Mouse (Mus musculus) limb, embryonic 12.5 days (tissue): ENCODE measurements at regions not wholly inside any gene's neighbourhood (a gene's known extent, or its start where the extent isn't known, plus 50 kb on each side); places are given as distances from the start of the nearest gene placed in this dataset.

ENCODE experiments used
- ATAC-seq: fragments of 200-750 bp; cut with Nextera tagmentation; 2 replicates; pipeline ENCODE4 v1.8.0; 2017; ENCODE audit warnings: low read depth, moderate TSS enrichment; ENCODE audit not compliant: insufficient number of reproducible peaks, insufficient read depth, low FRiP score, low TSS enrichment
- H3K27ac ChIP-seq: fragments of 300-500 bp; sonication (generic); 2 replicates; pipeline ENCODE4 v1.5.1; 2016; ENCODE audit warnings: mild to moderate bottlenecking, moderate library complexity
- H3K27me3 ChIP-seq: fragments of 300-500 bp; sonication (generic); 2 replicates; pipeline ENCODE4 v1.6.1; 2016; ENCODE audit warnings: mild to moderate bottlenecking, moderate library complexity
- H3K36me3 ChIP-seq: fragments of 300-500 bp; sonication (generic); 2 replicates; pipeline ENCODE4 v1.6.1; 2016; ENCODE audit warnings: mild to moderate bottlenecking, moderate library complexity
- H3K4me1 ChIP-seq: fragments of 300-500 bp; sonication (generic); replicated peaks from 2 replicates; pipeline ENCODE4 v1.6.1; 2016
- H3K4me2 ChIP-seq: fragments of 300-500 bp; sonication (generic); 2 replicates; pipeline ENCODE4 v1.6.1; 2016; ENCODE audit warnings: mild to moderate bottlenecking, moderate library complexity
- H3K4me3 ChIP-seq: fragments of 300-500 bp; sonication (generic); replicated peaks from 2 replicates; pipeline ENCODE4 v1.5.1; 2016; ENCODE audit warnings: mild to moderate bottlenecking
- H3K9ac ChIP-seq: fragments of 300-500 bp; sonication (generic); replicated peaks from 2 replicates; pipeline ENCODE4 v1.6.1; 2016; ENCODE audit warnings: mild to moderate bottlenecking, moderate library complexity
- H3K9me3 ChIP-seq: fragments of 300-500 bp; sonication (generic); 2 replicates; pipeline ENCODE4 v1.6.1; 2016; ENCODE audit warnings: mild to moderate bottlenecking, moderate library complexity
- WGBS: fragments of 180-500 bp; shearing (Covaris S2); methylation state at CpG from one replicate; pipeline ENCODE4 v1.1.7; 2016; 5-methylcytosine and 5-hydroxymethylcytosine counted together

DNA sequence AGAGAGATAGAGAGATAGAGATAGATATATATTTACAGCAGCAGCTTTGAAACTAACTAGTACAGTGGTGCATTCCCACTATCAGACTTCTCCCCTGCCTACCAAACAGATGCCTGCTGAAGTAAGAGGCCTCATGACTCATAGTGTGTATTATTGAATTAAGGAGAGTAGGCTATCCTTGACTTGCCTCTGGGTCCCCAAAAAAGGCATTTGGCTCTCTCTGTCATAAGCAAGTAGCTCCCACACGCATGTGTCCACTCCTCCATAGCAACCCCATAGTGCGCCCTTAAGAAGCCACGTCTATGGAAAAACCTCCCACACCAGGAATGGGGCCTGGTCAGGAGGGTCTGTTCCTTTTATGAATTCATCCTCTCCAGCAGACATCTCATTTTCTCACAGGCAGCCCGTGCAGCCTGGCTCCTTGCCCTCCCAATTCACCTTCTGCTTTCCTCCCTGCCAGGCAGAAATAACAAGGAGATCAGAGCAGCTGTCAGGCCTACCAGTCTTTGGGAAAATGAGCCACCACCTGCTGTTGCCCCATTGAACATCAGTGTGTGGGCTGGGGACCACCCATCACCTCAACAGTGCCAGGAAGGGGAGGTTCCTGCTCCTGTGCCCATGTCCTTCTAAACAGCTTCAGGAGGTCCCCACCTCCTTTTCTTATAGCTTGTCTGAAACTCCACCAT, 208.5 kb upstream of the Mocs1 start:
- H3K27ac ChIP-seq: no peak overlapping the region
- H3K9ac ChIP-seq: no peak overlapping the region
- no peaks in the 10 kb centered on the region for H3K4me1 ChIP-seq
- no peaks in the 10 kb centered on the region for H3K36me3 ChIP-seq
- H3K9me3 ChIP-seq: no peaks in the 10 kb centered on the region
- no peak overlapping the region for H3K4me3 ChIP-seq
- H3K4me2 ChIP-seq: no peak overlapping the region
- no peak for ATAC-seq
- no peaks in the 10 kb centered on the region for H3K27me3 ChIP-seq
- WGBS: 79% methylated on average over 4 of the region's 4 CpGs

DNA sequence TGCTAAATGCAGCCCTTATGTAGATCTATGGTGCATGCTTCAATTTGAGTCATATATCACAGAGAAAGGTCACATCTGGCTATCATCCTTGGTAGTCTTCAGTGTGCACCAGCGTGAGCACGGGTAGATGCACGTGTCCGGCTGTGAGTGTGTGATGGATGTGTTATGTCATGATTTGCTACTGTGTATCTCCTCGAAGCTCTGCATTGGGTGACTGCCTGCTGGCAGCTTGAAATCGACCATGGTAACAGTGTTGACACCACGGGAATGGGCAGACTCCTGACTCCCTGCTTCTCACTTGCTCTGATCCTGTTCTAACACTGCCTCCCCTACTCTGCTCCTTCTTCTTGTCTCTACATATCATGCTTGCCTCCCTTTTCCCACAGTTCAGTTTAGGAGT, 204.9 kb upstream of the Mocs1 start:
- Histone ChIP-seq H3K4me3 (no peak overlapping the region), H3K9me3 (no peaks in the 10 kb centered on the region), H3K36me3 (no peaks in the 10 kb centered on the region), H3K4me2 (no peak overlapping the region), H3K27me3 (no peaks in the 10 kb centered on the region), H3K27ac (no peak overlapping the region), H3K9ac (no peak overlapping the region), H3K4me1 (no peaks in the 10 kb centered on the region)
- ATAC-seq: no peak
- WGBS: 85% methylated on average over 7 of the region's 7 CpGs

- no peak for ATAC-seq
- no peaks in the 10 kb centered on the region for H3K9me3 ChIP-seq
Measured at GRCm38 (mm10) chr17:49223651-49224050, 204.5 kb upstream of the Mocs1 start.

DNA sequence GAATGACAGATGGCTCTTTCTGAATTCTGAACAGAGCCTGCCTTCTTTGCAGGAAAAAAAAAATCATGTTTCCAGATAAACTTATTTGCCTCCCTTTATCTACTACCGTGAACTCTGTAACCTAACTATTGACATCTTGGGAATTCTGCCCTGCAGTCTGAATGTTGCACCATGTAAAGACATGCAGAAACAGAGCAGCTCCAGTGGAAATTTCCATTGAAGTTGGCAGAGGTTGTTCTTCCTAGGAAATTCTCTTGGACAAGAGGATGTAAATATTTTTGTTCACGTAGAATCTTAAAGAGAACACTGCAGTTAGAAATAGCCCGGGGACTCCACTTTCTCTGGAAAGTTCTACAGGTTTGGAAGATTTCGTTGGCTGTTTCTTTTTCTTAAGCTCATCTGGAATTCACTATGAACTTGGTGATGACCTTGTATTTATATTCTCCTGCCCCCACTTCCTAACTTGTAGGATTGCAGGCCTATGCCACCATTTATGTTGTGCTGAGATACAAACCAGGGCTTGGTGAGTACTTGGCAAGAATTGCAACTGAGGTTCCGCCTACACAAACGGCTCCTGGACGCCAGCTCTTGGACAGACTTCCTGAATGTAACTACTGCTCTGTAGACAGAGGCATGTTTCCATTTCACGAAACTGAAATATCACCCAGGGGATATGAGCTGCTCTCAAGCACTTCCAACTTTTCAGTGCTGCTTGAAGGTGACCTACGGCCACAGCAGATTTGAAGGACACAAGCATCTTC, 202.7 kb upstream of the Mocs1 start:
- Histone ChIP-seq H3K4me3 (no peak overlapping the region), H3K27ac (no peak overlapping the region), H3K27me3 (no peaks in the 10 kb centered on the region), H3K36me3 (no peaks in the 10 kb centered on the region), H3K9ac (no peak overlapping the region), H3K9me3 (no peaks in the 10 kb centered on the region), H3K4me1 (no peaks in the 10 kb centered on the region), H3K4me2 (no peak overlapping the region)
- no peak for ATAC-seq
- WGBS: 85% methylated on average over 9 of the region's 9 CpGs

More at GRCm38 (mm10) chr17:49223651-49224050, 204.5 kb upstream of the Mocs1 start:
- H3K9ac ChIP-seq: no peak overlapping the region
- H3K4me1 ChIP-seq: no peaks in the 10 kb centered on the region
- no peak overlapping the region for H3K4me3 ChIP-seq
- H3K27ac ChIP-seq: no peak overlapping the region
- no peaks in the 10 kb centered on the region for H3K36me3 ChIP-seq
- H3K4me2 ChIP-seq: no peak overlapping the region
- 83% methylated on average over 2 of the region's 2 CpGs for WGBS
- H3K27me3 ChIP-seq: no peaks in the 10 kb centered on the region

DNA sequence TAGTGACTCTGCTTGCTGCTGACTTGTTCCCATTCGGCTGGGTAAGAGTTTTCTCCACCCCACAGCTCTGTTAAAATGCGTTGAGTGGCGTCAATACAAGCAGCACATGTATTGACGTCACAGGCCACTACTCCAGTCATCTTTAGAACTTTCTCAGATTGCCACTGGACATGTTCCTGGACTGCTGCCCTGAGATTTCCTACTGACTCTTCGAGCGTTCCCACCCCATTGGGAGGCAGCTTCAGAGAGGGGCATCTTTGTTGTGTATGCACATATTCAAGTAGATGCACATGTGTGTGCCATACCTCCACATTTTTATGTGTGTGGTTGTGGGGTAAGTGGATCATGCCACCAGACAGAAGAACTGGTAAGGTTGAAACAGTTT, 202.2 kb upstream of the Mocs1 start:
- H3K27me3 ChIP-seq: no peaks in the 10 kb centered on the region
- ATAC-seq: no peak
- no peak overlapping the region for H3K4me3 ChIP-seq
- H3K9me3 ChIP-seq: no peaks in the 10 kb centered on the region
- peaks cover 4% of the 10 kb centered on the region; the same call in 1 of the 2 replicates for H3K4me1 ChIP-seq
- no peaks in the 10 kb centered on the region for H3K36me3 ChIP-seq
- H3K9ac ChIP-seq: no peak overlapping the region
- WGBS: 80% methylated on average over 6 of the region's 6 CpGs
- H3K4me2 ChIP-seq: no peak overlapping the region
- no peak overlapping the region for H3K27ac ChIP-seq

DNA sequence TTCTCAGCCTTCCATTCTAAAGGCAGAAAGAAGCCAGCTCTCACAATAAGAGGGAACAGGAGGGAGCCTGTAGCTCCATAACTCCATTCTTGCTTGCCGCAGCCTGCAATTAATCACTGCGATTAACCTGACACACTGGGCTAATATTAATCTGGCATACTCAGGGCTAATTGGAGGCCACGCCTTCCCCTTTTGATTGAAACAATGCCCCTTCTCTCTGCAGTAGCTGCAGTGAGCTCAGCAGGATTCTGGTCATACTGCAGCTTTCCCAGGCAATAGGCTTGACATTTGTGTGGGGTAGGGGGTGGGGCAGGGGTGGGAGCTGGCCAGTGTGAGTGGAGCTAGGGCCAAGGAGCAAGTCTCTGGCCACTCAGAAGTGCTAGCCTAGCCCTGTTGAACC, 196.9 kb upstream of the Mocs1 start:
- ATAC-seq: no peak
- no peak overlapping the region for H3K27ac ChIP-seq
- no peaks in the 10 kb centered on the region for H3K27me3 ChIP-seq
- H3K9ac ChIP-seq: no peak overlapping the region
- H3K4me3 ChIP-seq: no peak overlapping the region
- WGBS: 17% methylated on average over 3 of the region's 3 CpGs
- no peaks in the 10 kb centered on the region for H3K36me3 ChIP-seq
- no peaks in the 10 kb centered on the region for H3K9me3 ChIP-seq
- H3K4me2 ChIP-seq: no peak overlapping the region
- peaks cover 13% of the 10 kb centered on the region for H3K4me1 ChIP-seq

DNA sequence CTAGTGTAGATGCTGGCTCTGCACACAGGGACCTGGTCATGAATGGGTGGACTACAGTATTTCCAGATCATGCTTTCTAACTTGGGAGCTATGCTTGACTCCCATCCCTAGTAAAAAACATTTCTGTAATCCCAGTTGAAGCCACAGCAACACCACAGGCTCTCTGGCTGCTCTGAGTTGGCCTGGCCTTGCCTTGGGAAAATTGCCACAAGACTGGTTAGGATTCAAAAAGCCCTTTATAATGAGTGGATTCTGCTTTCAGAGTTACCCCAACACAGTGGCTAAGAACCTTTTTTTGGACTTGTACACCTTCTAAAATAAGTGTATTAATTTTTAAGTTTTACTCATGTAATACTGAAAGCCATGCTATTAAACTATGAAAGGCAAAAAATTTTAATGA, 188.1 kb upstream of the Mocs1 start:
- Histone ChIP-seq H3K4me3 (no peak overlapping the region), H3K9me3 (no peaks in the 10 kb centered on the region), H3K4me1 (peaks cover 11% of the 10 kb centered on the region), H3K4me2 (no peak overlapping the region), H3K27me3 (peaks cover 7% of the 10 kb centered on the region; the same call in 1 of the 2 replicates), H3K36me3 (no peaks in the 10 kb centered on the region), H3K9ac (no peak overlapping the region), H3K27ac (no peak overlapping the region)
- ATAC-seq: no peak

DNA sequence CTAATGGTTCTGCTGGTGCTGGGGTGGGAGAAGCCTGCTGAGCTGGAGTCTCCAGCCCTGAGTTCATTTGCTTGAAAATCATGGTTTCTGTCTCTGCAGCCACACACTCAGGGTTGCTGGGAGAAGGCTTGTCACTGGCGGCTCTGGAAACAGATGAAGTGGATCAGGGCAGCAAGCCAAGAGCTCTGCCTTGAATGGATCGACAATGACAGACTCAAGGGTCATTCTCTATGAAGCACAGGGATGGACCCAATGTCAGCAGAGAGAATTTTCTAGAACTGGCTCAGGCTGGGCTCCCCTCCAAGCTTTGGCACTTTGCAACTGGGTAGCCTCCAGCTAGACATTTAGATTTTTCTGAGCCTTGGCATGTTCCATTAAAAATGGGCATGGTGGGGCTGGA, 184.7 kb upstream of the Mocs1 start:
- H3K9me3 ChIP-seq: no peaks in the 10 kb centered on the region
- peaks cover 25% of the 10 kb centered on the region for H3K4me1 ChIP-seq
- H3K27ac ChIP-seq: no peak overlapping the region
- no peak overlapping the region for H3K4me3 ChIP-seq
- no peak overlapping the region; the same call in 1 of the 2 replicates for H3K9ac ChIP-seq
- 87% methylated on average over 2 of the region's 2 CpGs for WGBS
- no peak for ATAC-seq
- H3K36me3 ChIP-seq: no peaks in the 10 kb centered on the region
- no peak overlapping the region for H3K4me2 ChIP-seq
- peaks cover 7% of the 10 kb centered on the region; the same call in 1 of the 2 replicates for H3K27me3 ChIP-seq

GRCm38 (mm10) chr17:49245013-49245412, 183.1 kb upstream of the Mocs1 start:
- no peak overlapping the region for H3K27ac ChIP-seq
- H3K9me3 ChIP-seq: no peaks in the 10 kb centered on the region
- H3K9ac ChIP-seq: no peak overlapping the region
- H3K4me1 ChIP-seq: peaks cover 28% of the 10 kb centered on the region
- no peak overlapping the region for H3K4me2 ChIP-seq
- H3K27me3 ChIP-seq: peaks cover 7% of the 10 kb centered on the region; the same call in 1 of the 2 replicates
- H3K4me3 ChIP-seq: no peak overlapping the region
- WGBS: 61% methylated on average over 2 of the region's 2 CpGs
- no peak for ATAC-seq
- H3K36me3 ChIP-seq: no peaks in the 10 kb centered on the region

DNA sequence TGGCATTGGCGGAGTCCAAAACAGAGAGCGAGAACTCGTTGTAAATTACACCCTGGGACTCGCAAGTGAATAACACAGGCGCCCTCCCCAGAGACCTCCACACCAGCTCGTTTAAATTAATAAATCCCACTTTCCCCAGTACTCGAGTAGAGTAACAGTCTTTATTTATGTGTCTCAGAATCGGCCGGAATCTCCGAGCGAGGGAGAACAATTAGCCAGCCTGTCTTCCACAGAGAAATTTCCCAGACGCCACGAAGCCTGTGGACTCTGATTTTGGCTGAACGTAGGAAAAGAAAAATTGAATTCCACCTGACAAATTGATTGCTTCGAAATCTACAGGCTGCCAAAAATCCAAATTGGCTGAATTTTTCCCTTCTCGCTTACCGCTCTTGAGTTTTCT, 180.9 kb upstream of the Mocs1 start:
- Histone ChIP-seq H3K27me3 (peaks cover 4% of the 10 kb centered on the region; the same call in 1 of the 2 replicates), H3K4me2 (peak overlapping the region; percentile 30), H3K9ac (no peak overlapping the region), H3K9me3 (no peaks in the 10 kb centered on the region), H3K4me1 (peaks cover 23% of the 10 kb centered on the region), H3K27ac (peak overlapping the region; percentile 46; the same call in 1 of the 2 replicates), H3K36me3 (no peaks in the 10 kb centered on the region), H3K4me3 (no peak overlapping the region)
- no peak for ATAC-seq
- WGBS: 27% methylated on average over 17 of the region's 17 CpGs

DNA sequence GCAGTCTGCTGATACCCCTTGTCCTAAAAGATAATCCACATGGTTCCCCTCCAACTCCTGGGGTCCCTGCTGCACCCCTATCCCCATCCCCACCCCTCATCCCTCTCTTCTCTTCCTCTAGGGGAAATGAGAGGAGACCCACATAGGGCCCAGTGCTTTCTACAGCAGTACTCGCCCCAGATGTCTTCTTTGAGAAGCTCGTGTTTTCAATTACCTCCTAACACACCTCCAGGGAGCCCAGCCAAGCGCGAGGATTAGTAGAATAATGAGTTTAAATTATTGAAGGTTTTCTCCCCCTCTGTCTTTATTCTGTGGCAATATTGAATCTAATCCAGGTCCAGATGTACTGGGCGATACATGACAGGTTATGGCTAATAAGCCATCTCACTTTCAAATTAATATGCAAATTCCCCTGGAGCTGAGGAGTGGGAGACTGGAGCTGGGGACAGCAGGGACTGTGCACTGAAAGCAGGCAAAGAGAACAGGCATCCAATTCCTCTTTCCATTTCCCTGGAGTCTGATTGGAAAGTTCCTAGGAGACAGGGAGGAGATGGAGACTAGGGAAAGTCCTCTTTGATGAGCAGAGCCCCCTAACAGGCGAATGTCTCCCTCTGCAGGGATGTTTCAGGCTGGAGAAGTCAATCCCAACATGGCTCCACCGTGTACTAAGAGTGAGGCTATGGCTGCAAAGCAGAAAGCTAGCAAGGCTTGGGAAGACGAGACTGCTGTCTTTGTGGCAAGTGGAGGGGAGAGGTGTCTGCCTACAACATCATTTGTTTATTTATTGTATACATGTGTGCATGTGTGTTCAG, 177.2 kb upstream of the Mocs1 start:
- Histone ChIP-seq H3K4me3 (no peak overlapping the region), H3K9ac (no peak overlapping the region), H3K4me1 (peaks cover 23% of the 10 kb centered on the region), H3K27ac (no peak overlapping the region), H3K36me3 (no peaks in the 10 kb centered on the region), H3K4me2 (no peak overlapping the region), H3K9me3 (no peaks in the 10 kb centered on the region), H3K27me3 (no peaks in the 10 kb centered on the region; the same call in none of the 2 replicates)
- ATAC-seq: no peak
- WGBS: 36% methylated on average over 8 of the region's 8 CpGs
